Mouse (Mus musculus) gastrocnemius, adult 8-10 months (tissue): ENCODE results near the gene Dvl3. TPM values are rescaled to one million over a fixed set of nuclear protein-coding genes. Genes with fewer than 3 reads are reported as not detected.

Experiments
- DNase-seq, 2 experiments: peaks; one replicate each; pipeline ENCODE4 v3.0.0; 2022; ENCODE audit warnings: low spot score in 2 of 2
- total RNA-seq, 4 experiments: library from RNA; stranded (reverse); gene quantifications; 2 replicates each; pipeline ENCODE4 v1.2.4; 2022

The Dvl3 gene
- total RNA-seq, 4 experiments from 2014 or later: 24.5 to 30.0 (median 27.2) TPM

- DNase-seq: no peak
Observed at GRCm38 (mm10) chr16:20547423-20547822, 30.6 kb downstream of the Dvl3 start.

- DNase-seq: peak; percentile 95 to 97
Observed at GRCm38 (mm10) chr16:20548096-20548948, 31.5 kb downstream of the Dvl3 start, which contains the start of gene Abcf3. Abcf3 (plus strand) TSS chr16:20548577.

GRCm38 (mm10) chr16:20549161-20549560 is 32.4 kb downstream of the Dvl3 start:
- no peak for DNase-seq

- no peak for DNase-seq
Observed at GRCm38 (mm10) chr16:20551691-20552090, 34.9 kb downstream of the Dvl3 start.

- DNase-seq: no peak
Observed at GRCm38 (mm10) chr16:20552594-20552993, 35.8 kb downstream of the Dvl3 start.

GRCm38 (mm10) chr16:20555000-20555399 is 38.2 kb downstream of the Dvl3 start:
- DNase-seq: no peak

GRCm38 (mm10) chr16:20557381-20557780 is 40.6 kb downstream of the Dvl3 start:
- DNase-seq: no peak

GRCm38 (mm10) chr16:20565075-20565474 is 48.3 kb downstream of the Dvl3 start:
- DNase-seq: no peak

Other genes starting within 250 kb of the Dvl3 start
- 10 to 100 TPM; 57.2 to 67.8 (median 60.5) TPM for gene Parl, start 214.6 kb upstream of the Dvl3 start, total RNA-seq
- under 1 TPM in 1 of 4 experiments, not detected in 3; 0.48 TPM for gene Cyp2ab1, start 191.6 kb upstream of the Dvl3 start, total RNA-seq
- 10 to 100 TPM; 54.1 to 72.5 (median 64.8) TPM for gene Abcc5, start 90.6 kb upstream of the Dvl3 start, total RNA-seq
- gene Eif2b5, start 18.2 kb upstream of the Dvl3 start, total RNA-seq: 10 to 100 TPM; 53.8 to 71.3 (median 68.1) TPM
- gene Ap2m1, start 18.5 kb downstream of the Dvl3 start, total RNA-seq: 100 to 1,000 TPM; 113 to 138 (median 134) TPM
- 10 to 100 TPM; 55.9 to 75.5 (median 66.6) TPM for gene Abcf3, start 31.6 kb downstream of the Dvl3 start, total RNA-seq
- gene Vwa5b2, start 72.5 kb downstream of the Dvl3 start, total RNA-seq: under 1 TPM in 1 of 4 experiments, not detected in 3; 0.13 TPM
- gene Eef1akmt4, start 94.6 kb downstream of the Dvl3 start, total RNA-seq: 1 to 10 TPM; 2.4 to 6.6 (median 4.4) TPM
- gene Gm49333, start 94.6 kb downstream of the Dvl3 start, total RNA-seq: under 1 TPM in 1 of 4 experiments, not detected in 3; 0.09 TPM
- 10 to 100 TPM; 10.1 to 13.6 (median 12.2) TPM for gene Alg3, start 94.8 kb downstream of the Dvl3 start, total RNA-seq
- 1 to 10 TPM in 1 of 4 experiments, under 1 TPM in 3; 0.41 to 1.5 (median 0.51) TPM for gene Camk2n2, start 104.3 kb downstream of the Dvl3 start, total RNA-seq
- gene Ece2, start 112.8 kb downstream of the Dvl3 start, total RNA-seq: under 1 TPM in 3 of 4 experiments, not detected in 1; 0.12 to 0.40 (median 0.19) TPM
- 100 to 1,000 TPM; 253 to 300 (median 286) TPM for gene Psmd2, start 134.7 kb downstream of the Dvl3 start, total RNA-seq
- 100 to 1,000 TPM; 448 to 476 (median 451) TPM for gene Eif4g1, start 151.3 kb downstream of the Dvl3 start, total RNA-seq
- gene Fam131a, start 176.3 kb downstream of the Dvl3 start, total RNA-seq: 10 to 100 TPM; 48.8 to 74.6 (median 59.1) TPM
- 10 to 100 TPM in 2 of 4 experiments, 1 to 10 TPM in 2; 7.5 to 10.5 (median 9.9) TPM for gene Polr2h, start 200.7 kb downstream of the Dvl3 start, total RNA-seq
- gene Clcn2, start 200.8 kb downstream of the Dvl3 start, total RNA-seq: 1 to 10 TPM in 2 of 4 experiments, under 1 TPM in 2; 0.68 to 1.2 (median 1.1) TPM
- 1 to 10 TPM; 1.3 to 2.9 (median 2.3) TPM for gene Chrd, start 216.1 kb downstream of the Dvl3 start, total RNA-seq
- gene Thpo, start 217.5 kb downstream of the Dvl3 start, total RNA-seq: 1 to 10 TPM; 4.8 to 7.1 (median 6.2) TPM